Mouse (Mus musculus): Measurements from ENCODE around the gene Msh3.
"Not testable (repeated sequence)": the region's sequence is repeated elsewhere in the genome, so short reads cannot be mapped to it uniquely, and the experiment has no call there.

Msh3 gene

DNA sequence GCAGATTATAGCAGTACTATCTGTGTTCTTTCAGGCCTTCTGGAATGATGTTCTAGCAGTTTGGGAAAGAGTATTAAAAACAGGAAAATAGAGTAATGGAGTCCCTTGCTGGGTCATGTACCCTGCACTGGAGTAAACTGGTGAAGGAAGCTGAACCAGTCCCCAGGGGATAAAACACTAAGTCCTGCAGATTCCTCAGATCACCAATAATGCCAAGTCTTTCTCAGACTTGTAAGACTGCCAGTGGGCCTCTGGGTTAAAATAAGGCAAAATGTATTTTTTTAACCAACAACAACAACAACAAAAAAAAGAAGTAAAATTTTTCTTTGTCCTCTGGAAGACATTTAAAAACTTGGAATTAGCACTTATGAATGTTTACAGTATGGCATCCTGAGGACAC lies 102.5 kb downstream of the Msh3 start:
- DNase-seq (ENCODE audit: low read depth, low spot score): no peak

DNA sequence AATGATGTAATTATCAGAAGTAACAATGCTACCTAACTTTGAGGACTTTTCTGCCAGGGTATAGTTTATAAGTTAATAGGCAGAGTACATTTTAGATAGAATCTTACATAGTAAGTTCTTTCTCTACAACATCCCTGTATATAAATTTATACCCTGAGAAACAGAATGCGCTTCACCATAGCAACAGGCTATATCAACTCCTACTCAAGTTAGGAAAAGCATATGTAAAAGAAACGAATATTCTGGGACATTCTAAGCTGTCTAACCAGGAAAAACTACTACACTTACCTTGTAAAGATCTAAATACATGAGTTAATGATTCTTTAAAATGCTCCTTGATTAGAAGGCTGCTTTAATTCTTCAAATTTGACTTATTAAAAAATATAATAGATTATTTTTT lies 107.2 kb downstream of the Msh3 start:
- no peak for DNase-seq (ENCODE audit: low read depth, low spot score)

DNA sequence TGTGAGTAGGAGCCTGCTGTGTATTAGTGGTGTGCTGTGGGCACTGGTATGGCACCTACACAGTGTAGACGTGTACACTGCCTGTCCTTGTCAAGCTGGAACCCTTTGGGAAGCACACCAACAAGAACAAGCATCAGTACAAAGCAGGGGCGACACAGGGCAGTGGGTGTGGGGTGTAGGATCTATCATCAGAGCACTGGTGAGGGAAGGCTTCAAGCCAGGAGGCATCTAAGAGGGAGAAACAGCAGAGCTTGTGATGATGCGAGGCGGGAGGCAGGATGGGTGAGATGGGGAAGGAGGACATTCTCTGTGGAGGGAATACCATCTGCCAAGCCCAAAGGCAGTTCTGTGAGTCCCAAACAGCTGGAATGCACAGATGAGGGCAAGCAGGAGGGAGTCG lies 107.8 kb downstream of the Msh3 start:
- DNase-seq (ENCODE audit: low read depth, low spot score): no peak

- DNase-seq (ENCODE audit: low read depth, low spot score): no peak
Observed at GRCm38 (mm10) chr13:92244731-92245130, 110.1 kb downstream of the Msh3 start.

- DNase-seq (ENCODE audit: low read depth, low spot score): no peak
Observed at GRCm38 (mm10) chr13:92241426-92241825, 113.4 kb downstream of the Msh3 start.

DNA sequence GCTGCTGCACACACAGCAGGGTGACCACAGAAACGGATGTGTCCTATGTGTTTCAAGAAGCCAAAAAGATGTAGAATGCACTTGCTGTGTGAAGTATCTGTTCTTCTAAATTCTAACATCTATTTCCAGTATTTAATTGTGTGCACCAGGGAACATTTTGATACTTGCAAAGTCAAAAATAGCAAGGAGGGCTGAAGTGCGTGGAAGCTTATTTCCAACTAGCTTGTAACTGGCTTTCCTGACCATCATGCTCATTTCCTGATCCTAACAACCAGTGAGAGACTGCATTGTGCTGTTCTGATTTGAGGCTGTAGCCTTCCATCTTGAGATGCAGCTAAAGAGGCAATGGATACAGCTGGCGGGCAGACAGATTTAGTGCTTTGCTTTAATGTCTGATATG lies 116.9 kb downstream of the Msh3 start:
- no peak for DNase-seq (ENCODE audit: low read depth, low spot score)

GRCm38 (mm10) chr13:92237016-92237415 lies 117.8 kb downstream of the Msh3 start:
- DNase-seq (ENCODE audit: low read depth, low spot score): no peak

GRCm38 (mm10) chr13:92232076-92232938 lies 122.5 kb downstream of the Msh3 start:
- DNase-seq (ENCODE audit: low read depth, low spot score): no peak

GRCm38 (mm10) chr13:92228037-92228436 lies 126.8 kb downstream of the Msh3 start:
- no peak for DNase-seq (ENCODE audit: low read depth, low spot score)

- no peak for DNase-seq (ENCODE audit: low read depth, low spot score)
Observed at GRCm38 (mm10) chr13:92223567-92223966, 131.2 kb downstream of the Msh3 start.

GRCm38 (mm10) chr13:92222763-92223162 lies 132.0 kb downstream of the Msh3 start:
- no peak for DNase-seq (ENCODE audit: low read depth, low spot score)

DNA sequence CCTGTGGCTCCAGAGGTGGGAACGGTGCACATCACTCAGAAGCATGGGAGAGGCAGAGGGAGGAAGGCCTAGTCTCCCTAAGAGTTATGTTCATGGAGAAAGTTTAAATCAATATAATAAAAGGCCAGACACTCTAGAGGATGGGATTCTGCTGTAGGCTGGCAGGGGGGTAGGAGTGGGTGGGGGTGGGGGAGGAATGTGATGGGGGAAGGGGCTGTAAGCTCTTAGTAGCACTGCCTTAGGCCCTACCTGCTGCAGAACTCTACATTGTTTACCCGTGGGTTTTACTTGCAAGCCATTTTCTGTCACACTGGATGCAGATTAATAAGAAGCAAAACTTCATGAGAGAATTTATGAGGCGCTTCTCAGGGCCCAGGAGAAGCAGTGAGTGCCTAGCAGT lies 135.0 kb downstream of the Msh3 start:
- no peak for DNase-seq (ENCODE audit: low read depth, low spot score)

- DNase-seq (ENCODE audit: low read depth, low spot score): peak; percentile 60
Observed at GRCm38 (mm10) chr13:92217216-92217615, 137.6 kb downstream of the Msh3 start.

DNA sequence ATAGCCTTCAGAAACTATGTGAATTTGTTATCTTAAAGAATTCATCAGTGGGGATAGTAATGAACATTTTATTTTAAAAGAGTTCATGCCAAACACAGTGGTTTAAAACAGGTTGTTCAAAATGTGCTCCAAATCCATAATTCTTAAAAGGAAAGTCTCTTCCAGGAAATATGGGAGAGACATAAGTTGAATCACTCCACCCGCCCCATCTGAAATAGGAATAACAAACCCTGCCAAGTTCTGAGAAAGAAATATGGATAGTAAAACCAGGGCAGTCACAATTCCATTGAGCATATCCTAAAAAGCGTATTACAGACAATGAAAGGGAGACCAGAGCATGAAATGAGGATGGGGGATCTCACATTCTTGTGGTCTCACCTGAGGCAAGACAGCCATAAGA lies 157.9 kb downstream of the Msh3 start:
- no peak for DNase-seq (ENCODE audit: low read depth, low spot score)

DNA sequence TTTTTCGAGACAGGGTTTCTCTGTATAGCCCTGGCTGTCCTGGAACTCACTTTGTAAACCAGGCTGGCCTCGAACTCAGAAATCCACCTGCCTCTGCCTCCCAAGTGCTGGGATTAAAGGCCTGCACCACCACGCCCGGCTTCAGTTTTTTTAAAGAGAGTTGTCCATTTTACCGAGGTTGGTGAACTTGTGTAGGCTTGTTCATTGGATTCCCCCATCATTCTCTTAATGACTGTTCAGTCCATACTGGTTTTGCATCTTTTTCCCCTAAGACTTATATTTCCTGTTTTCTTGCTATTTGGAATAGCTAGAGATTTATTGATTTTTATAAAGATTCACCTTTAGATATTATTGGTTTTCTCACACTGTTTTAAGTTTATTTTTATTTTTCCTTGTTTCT lies 161.0 kb downstream of the Msh3 start:
- not testable (repeated sequence) for DNase-seq (ENCODE audit: low read depth, low spot score)

DNA sequence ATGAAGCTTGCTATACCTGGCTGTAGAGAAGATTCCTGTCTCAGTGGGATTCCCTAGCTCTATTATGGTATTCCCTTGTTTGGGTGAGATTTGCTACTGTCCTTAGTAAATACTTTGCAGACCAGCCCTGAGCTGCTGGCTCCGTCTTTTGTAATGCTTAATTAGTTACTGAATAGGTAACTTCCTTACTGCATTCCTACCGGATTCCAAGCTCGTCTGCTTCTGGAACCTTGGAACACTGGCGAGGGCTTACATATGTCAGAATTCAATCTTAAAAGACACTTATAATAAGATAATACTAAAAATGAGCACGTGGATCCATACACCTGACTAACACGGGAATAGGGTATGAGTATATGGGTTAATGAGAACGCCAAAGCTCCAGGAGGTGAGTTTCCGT lies 182.1 kb downstream of the Msh3 start:
- DNase-seq (ENCODE audit: low read depth, low spot score): not testable (repeated sequence)

Data from brain, embryonic 18.5 days (tissue).